Mouse (Mus musculus) ovary, postnatal 14 days (tissue): ENCODE results near the gene Polr2a.
"Not testable (repeated sequence)": the region's sequence is repeated elsewhere in the genome, so short reads cannot be mapped to it uniquely, and the experiment has no call there.

Source experiments
- DNase-seq: peaks from one replicate; pipeline ENCODE4 v3.0.0; 2022; ENCODE audit warnings: low spot score

Gene Polr2a

DNA sequence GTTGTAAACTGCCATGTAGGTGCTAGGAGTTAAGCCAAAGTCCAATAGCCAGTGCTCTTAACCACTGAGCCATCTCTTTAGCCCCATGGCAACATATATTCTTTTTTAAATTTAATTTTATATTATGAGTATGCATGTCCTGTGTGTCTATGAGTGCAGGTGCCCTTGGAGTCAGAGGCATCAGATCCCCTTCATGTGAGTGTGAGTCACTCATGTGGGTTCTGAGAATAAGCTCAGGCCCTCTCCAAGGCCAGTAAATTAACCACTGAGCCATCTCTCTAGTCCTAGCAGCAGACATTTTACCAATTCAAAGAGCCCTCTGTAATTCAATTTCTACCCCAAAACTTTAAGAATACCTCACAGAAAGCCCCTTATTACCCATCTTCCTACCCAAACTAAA is 5.8 kb downstream of the Polr2a start:
- DNase-seq = no peak

DNA sequence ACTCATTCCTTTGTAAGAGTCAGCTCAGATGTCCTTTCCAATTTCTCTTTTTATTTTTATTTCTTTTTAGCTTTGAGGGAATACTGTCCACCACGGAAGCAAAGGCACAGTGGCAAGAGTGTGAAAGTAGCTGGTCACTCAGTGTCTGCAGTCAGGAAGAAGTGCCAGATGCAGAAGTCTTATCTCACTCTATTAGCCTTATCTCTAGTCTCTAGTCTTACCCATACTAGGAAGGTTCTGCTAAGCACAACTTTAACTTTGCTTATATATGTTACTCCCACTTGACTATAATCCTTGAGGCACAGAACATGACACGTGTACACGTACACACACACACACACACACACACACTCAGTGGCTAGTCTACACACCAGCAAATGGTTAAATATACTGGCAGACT is 6.8 kb downstream of the Polr2a start:
- no peak for DNase-seq

DNA sequence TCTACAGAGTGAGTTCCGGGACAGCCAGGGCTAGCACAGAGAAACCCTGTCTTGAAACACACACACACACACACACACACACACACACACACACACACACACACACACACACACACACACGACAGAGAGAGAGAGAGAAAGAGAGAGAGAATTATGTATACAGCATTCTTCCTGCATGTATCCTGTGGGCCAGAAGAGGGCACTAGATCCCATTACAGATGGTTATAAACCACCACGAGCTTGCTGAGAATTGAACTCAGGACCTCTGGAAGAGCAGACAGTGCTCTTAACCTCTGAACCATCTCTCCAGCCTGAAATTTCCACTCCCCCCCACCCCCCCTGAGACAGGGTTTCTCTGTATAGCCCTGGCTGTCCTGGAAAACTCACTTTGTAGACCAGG is 27.0 kb downstream of the Polr2a start:
- DNase-seq = not testable (repeated sequence)

DNA sequence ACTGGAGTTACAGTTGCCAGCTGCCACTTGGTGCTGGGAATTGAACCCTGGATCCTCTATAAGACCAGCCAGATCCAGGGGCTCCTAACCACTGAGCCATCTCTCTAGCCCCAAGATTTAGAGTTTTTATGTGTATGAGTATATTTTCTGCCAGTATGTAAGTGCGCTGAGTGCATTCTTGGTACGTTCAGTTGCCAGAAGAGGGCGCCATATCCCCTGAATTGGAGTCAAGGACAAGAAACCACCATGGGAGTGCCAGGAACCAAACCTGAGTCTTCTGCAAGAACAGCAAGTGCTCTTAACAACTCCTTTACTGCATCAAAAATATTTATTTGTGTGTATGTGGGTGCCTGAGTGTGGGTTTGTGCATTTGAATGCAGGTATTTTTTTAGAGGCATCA is 29.4 kb downstream of the Polr2a start:
- peak; percentile 26 for DNase-seq

DNA sequence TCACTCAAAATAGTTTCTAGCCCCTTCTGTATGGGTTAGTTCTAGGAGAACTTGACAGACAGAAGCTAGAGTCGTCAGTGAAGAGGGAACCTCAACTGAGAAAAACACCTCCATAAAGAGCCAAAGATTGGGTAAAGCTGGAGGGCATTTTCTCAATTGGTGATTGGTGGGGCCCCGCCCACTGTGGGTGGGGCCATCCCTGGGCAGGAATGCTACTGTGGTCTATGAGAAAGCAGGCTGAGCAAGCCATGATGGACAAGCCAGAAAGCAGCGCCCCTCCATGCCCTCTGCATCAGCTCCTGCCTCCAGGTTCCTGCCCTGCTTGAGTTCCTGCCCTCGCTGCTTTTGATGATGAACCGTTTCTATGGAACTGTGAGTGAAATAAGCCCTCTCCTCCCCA is 32.5 kb downstream of the Polr2a start:
- no peak for DNase-seq

DNA sequence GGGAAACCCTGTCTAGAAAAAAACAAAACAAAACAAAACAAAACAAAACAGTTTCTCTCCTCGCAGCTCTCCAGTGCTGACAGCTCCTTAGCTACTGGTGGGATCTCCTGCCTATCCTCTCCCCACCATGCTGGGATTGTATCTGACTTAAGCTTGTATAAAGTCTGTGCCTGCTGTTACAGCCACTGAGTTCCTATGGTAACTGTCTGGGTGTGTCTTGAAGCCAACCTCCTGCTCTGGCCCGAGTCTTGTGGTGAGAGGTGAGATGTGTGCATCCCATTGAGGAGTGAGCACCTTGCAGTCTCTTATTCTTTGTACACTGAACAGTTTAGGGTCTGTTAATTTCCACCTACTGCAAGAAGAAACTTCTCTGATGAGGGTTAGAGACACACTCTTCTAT is 35.4 kb downstream of the Polr2a start:
- DNase-seq = no peak

DNA sequence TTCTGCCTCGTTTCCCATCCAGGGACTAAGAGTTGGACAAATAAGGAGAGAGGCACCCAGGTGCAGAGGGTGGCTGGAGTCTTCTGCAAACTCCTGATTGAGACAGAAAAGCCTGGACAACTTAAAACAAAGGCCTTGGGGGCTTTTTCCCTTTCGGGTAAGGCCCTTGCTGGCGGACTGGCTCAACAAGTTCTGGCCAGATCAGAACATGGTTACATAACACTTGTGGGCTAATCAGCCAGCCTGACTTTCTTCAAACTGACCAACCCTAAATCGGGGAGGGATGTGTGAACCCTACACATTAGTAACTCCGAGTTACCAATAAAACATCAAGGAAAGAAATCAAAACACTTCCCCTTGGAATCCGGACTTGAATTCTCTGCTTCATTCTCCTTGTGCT is 37.6 kb downstream of the Polr2a start:
- DNase-seq = no peak

DNA sequence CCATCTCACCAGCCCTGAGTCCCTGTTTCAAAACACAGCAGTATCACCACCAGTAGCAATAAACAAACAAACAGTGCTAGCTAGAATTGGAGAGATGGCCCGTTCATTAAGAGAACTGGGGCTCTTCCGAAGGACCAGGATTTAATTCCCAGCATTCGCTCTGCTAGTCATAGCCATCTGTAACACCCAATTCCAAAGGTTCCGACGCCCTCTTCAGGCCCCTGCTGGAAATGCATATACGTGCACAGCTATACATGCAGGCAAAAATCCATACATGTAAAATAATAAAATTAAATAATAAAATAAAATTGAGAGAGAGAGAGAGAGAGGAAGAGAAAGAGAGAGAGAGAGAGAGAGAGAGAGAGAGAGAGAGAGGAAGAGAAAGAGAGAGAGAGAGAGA is 39.0 kb downstream of the Polr2a start:
- no peak for DNase-seq

DNA sequence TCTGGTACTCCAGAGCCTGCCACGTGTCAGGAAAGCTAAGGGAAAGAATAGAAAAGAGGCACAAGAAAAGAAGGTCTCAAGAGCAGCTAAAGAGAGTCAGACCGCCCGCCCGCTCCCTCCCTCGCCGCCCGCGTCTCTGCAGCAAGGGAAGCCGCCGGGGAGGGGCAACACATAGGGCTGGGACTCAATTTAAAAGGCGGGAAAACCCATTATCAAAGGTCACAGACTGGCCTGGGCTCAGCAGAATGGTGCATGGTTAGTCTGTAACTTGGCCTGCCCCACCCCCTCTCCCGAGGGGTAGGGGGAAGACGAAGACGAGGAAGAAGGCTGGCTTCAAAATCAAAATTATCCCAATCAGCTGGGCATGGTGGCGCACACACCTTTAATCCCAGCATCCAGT is 39.8 kb downstream of the Polr2a start:
- DNase-seq = no peak

DNA sequence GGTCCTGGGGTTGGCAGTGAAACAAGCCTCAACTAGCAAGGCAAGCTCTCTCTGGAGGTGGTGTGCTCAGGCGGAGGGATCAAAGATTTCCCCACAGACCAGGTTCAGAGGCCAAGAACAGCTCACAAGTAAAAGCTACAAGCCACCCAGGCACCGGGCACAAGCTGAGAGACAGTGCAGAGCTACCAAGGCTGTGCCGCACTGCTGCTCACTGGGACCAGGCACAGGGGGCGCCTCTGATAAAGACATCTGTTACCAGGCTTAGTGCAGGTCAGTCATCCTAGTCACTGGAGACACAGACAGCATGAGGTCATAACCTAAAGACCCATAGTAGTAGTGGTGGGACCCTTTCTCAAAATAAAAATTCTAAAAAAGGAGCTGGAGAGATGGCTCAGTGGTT is 41.5 kb downstream of the Polr2a start:
- DNase-seq = no peak

DNA sequence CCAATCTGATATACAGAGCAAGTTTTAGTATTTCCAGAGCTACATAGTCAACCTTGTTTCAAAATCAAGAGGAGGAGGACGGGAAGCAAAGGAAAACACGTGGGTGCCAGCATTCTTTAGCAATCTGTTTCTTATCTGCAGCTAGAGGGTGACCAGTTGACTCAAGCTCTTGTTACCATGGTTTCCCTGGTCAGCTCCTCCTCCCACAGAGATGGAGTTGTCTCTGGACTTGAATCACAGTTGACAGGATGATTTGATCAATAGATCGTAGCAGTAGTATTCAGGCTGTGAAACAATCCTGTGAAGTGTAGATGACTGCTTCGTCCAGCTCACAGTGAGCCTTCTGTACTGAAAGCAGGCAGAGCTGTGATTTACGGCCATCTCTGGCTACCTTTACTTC is 42.5 kb downstream of the Polr2a start:
- DNase-seq = no peak

DNA sequence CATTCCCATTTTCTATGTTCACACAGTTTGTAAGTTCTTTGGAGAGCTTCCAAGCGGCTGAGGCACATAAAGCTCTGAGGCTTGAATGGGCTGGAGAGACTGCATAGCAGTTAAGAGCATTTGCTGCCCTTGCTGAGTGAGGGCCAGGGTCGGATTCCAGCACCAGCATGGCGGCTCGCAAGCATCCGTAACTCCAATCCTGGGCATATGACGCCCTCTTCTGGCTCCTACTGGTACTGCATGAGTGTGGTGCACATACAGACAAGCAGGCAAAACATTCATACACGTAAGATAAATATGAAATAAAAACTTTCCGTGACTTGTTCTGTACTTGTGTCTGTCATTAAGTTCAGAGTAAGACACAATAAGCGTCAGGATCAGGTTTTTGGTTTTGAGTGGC is 43.0 kb downstream of the Polr2a start:
- DNase-seq = no peak

DNA sequence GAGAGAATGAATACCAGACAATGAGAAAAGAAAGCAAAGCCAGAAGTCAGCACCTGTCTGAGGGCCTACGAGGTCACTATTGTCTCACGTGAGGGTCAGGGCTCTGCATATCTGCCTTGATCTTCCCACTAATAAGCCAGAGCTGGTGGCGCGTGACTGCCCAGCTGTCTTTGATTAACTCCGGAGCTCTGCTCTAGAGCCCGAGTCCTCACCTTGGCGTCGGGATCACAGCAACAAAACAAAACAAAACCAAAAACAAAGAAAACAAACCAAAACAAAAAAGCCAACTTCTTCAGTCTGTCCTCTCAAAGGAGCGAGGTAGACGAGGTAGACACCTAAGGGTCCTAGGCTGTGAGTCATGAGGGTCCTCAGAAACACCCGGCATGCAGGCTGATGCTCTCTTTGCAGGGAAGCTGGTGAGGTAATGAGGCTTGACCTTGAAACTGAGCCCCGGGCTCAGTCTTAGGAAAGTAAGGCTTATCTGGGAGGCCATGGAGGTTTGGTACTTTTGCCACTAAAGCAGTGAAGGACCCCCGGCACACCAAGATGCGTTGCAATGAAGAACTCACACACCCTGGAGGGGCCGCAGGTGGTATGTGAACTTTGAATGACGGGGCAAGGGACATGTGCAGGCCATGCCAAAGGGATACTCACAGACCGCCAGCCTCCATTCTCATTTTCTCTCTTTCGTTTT is 43.7 kb downstream of the Polr2a start:
- DNase-seq = no peak

DNA sequence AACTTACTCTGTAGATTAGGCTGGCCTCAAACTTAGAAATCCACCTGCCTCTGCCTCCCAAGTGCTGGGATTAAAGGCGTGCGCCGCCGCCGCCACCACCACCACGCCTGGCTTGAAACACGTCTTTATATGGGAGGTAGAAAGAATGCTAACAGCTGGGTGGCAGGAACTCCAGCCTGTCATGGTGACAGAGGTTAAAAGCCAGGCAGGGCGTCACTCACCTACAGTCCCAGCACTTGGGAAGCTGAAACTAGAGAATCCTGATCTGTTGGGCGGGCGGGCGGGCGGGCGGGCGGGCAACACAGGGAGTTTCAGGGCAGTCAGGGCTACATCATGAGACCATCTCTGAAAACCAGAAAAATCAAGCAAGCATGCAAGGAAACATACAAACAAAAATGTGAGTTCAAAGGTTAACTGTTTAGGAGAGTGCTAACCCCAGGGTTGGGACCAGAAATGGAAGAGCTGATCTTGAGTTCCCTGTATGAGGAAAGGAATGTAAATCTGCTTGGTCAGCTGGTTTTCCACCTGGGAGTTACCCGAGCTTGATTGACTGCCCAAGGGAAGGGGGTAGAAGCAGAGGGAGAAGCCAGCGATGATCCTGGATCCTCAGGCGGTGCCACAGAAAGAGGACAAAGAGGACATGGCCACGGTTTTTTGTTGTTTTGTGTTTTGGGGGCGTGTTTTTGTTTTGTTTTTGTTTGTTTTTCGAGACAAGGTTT is 45.3 kb downstream of the Polr2a start:
- DNase-seq = no peak

DNA sequence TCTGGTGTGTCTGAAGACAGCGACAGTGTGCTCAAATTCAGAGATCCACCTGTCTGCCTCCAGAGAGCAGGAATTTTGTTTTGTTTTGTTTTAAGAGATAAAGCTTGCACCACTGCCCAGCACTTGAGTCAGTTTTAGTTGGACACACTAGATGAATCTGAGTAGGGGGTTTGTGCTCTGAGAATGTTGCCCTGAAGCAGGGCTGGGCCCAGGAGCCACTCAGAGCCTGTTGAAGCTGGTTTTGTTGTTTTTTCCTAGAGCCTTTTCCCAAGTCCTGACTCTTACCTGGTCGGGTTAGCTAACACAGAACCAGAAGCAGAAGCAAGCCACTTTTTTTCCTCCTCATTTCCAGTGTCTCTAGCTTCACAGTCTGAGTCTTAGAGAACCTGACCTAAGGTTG is 47.4 kb downstream of the Polr2a start:
- no peak for DNase-seq

DNA sequence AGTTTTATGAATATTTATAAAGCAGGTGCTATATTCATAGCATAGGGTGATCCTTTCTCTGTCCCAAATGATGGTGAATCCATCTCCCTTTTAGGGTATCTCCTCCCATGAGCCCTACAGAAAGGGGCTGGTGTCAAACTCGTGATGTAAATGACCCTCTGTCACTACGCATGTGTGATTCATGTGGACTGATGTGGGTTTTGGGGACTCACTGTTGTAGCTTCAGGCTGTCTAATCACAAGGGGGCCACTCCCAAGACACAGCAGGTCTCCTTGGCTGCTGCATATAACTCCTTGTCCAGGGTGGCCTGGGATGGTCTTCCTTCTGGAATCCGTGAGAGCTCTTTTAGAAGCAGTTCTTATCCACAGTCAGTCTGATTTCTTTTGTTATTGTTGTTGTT is 48.0 kb downstream of the Polr2a start:
- DNase-seq = no peak

DNA sequence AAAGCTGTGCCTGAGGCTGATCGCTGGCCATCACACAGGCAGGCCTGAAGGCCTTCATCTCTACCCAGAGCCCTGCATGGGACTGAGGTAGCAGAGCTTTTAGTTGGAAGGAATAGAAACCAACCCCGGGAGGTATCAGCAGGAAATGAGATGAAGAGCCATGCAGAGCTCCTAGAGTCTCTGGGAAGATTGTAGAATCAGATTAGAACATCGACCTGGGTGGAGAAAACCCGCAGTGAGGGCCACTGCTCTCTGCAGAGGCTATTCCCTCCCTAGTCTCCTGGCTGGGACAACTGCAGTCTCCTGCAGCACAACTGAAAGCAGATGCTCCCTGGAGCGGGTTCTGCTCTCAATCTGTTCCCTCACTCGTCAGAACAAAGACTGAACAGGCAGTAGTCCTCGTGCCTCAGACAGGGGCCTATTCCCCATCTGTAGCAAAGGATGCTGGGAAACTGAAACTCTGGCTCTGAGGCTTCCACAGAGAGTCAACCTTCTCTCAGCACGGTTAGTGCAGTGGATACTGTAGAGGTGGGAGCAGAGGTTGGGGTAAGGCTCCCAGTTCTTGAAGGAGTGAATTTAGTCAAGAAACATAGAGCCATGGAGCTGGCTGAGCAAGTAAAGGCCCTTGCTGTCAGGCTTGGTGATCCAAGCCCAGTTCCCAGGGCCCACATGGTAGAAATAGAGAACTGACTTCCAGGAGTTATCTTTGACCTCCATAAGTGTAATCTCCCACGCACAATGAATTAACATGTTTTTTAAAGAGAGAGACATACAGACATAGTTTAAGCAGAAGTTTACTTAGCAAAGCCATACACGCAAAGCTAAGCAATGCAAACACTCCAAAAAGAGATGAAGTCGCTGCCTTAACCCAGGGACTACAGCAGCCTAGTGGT is 48.6 kb downstream of the Polr2a start:
- no peak for DNase-seq

DNA sequence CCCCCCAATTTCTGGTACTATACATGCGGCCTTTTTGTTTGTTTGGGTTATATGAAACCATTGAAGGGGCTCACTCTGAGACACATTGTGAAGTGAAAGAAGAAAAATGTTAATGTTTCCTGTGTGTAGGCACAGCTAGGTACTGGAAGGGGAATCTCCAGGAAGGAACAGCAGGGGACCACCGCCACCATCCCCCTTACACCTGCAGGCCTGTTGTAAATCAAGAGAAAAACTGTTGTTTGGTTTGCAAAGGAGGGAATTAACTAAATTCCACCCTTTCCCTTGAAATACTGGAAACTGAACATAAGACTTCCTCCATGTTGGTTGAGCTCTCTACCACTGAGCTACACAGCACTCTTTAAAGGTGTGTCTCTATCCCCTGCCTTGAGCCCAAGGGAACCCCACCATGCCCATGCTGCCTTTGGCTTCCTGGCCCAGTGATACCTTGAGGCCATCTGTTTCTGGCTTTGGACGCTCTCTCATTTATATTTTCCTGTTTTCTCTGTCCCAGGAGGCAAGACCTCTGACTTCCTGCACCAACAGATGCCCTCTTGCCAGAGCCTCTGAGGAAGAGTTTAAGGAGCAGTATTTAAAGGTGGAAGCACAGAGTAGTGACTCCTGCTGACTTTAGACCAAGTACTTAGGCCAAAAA is 49.7 kb downstream of the Polr2a start:
- DNase-seq = no peak

DNA sequence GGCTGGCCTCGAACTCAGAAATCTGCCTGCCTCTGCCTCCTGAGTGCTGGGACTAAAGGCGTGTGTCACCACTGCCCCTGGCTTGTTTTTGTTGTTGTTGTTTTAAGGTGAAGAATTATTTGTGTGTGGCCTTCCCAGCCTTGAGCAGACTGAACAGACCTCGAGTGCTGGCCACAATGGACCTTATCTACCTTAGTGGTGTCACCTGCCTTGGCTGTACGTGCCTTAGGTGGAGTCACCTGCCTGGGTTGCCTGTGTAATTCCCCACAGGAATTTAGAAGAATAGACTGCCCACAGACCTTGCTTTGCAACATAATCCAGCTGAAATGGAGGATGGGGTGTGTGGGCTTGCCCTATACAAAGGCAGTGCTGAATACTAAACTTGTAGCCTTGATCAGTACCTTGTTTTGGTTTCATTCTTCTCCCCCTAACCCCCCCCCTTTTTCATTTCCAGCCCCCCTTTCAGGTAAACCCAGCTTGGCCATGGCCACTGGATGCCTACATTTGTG is 50.5 kb downstream of the Polr2a start:
- DNase-seq = no peak

DNA sequence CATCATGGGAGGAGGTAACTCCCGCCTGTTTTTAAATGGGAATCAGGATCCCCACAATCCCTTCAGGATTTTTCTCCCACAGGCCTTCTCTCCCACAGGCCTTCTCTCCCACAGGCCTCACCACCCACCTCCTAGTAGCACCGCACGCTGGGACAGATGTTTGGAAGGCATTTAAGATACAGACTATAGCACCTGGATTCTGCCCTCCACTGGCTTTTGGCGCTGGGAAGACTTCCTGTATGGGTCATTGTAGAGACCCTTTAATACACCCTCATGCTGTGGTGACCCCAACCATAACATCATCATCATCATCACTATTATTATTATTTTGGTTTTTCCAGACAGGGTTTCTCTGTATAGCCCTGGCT is 51.0 kb downstream of the Polr2a start:
- no peak for DNase-seq

DNA sequence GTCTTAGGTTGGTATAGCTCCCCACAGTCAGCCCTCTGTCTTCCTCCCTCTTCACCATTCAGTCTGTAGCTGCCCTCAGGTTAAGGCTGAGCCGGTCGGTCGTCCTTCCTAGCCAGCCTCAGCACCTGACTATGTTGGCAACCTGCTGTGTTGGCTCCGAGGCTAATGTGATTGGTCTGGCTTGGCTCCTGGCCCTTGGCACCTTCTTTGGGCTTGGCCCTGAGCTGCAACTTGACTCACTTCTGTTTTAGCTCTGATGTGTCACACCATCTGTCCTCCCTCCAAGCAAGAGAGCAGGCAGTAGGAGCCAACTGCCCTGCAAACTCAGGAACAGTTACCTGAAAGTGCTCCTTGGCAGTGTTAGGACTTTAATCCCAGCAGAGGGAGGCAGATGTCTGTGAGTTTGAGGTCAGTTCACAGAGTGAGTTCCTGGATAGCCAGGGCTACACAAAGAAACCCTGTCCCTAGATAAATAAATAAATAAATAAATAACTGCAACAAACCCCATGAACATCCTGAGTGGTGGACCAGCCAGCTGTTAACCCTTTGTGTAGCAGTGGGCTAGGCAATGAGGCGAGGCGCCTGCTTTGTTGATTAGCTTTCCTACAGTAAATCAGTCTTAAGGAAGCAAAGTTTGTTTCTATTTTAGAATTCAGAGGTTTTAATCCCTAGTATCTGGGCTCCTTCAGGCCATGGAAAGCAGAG is 51.5 kb downstream of the Polr2a start:
- peak; percentile 69 for DNase-seq

DNA sequence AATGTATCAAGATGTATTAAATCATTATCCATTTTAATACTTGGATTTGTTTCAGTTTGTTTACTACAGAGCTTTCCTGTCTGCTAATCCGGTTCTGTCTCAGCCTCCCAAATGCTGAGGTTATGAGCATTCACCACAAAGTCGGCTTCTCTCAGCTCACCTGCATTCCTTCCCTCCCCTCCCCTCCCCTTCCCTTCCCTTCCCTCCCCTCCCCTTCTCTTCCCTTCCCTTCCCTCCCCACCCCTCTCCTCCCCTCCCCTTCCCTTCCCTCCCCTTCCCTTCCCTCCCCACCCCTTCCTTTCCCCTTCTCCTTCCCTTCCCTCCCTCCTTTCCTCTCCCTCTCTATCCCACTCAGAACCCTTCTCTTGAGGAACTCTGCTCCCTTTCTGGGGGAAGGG is 53.8 kb downstream of the Polr2a start:
- DNase-seq = no peak
